Mouse (Mus musculus): ENCODE data around the gene Gm2004. TPM values are rescaled to one million over a fixed set of nuclear protein-coding genes. Genes with fewer than 3 reads are reported as not detected.
"Not testable (repeated sequence)": the region's sequence is repeated elsewhere in the genome, so short reads cannot be mapped to it uniquely, and the experiment has no call there.

Gm2004 gene
- polyA plus RNA-seq (2015; fragmentation: Nextera tagmentation; extraction: Ambion mirVana), result 1.0 and 1.6 TPM in 2 replicates

- not testable (repeated sequence) for H3K4me3 ChIP-seq (replicated peaks); ATAC-seq (replicated peaks; ENCODE audit: low FRiP score); H3K9ac ChIP-seq; H3K4me1 ChIP-seq; H3K4me2 ChIP-seq; H3K9me3 ChIP-seq (replicated peaks); H3K27me3 ChIP-seq; H3K36me3 ChIP-seq; H3K27ac ChIP-seq
- no CpG with 5 or more reads among the region's 2 CpGs for WGBS
These were observed at the start of gene Gm2004 for GRCm38 (mm10) chr2:176149725-176150124. Gm2004 (minus strand) TSS chr2:176149825.

Other genes with a start within 250 kb of the Gm2004 start
- gene Zfp966, start 218.7 kb downstream of the Gm2004 start, polyA plus RNA-seq (2015; fragmentation: Nextera tagmentation; extraction: Ambion mirVana), result 3.9 and 5.1 TPM in 2 replicates
- gene Gm2026, start 184.5 kb downstream of the Gm2004 start, polyA plus RNA-seq (2015; fragmentation: Nextera tagmentation; extraction: Ambion mirVana), result 27.7 and 28.0 TPM in 2 replicates
- 6.5 and 7.2 TPM in 2 replicates for gene 2210418O10Rik, start 76.7 kb upstream of the Gm2004 start, polyA plus RNA-seq (2015; fragmentation: Nextera tagmentation; extraction: Ambion mirVana)
- not detected in 2 replicates for gene Gm11009, start 169.7 kb upstream of the Gm2004 start, polyA plus RNA-seq (2015; fragmentation: Nextera tagmentation; extraction: Ambion mirVana)